In genomic region chr5:140644263-140644662, GRCm38 (mm10) we compare ENCODE assay signal across 9 mouse cellular contexts. TPM values are rescaled to one million over a fixed set of nuclear protein-coding genes. Genes with fewer than 3 reads are reported as not detected.
DNase-seq lines count a peak whose midpoint lies in the region; TF ChIP-seq lines count a peak whose summit lies in the region.
"Had no signal": no experiment of that assay in that cellular context is flagged by ENCODE, and none has a peak within 500 bp of the region (broad histone marks: within the 10 kb centered on the region; RNA-seq: fewer than 3 reads in every experiment).

No protein-coding gene starts in this region.

- H3K4me1 ChIP-seq in kidney, adult 2 months (ENCODE audit: control insufficient read depth, insufficient read depth, low read length), result peaks cover 10% of the 10 kb centered on the region
- peaks cover 50% of the 10 kb centered on the region for H3K4me1 ChIP-seq in thymus, adult 2 months (replicated peaks; ENCODE audit: control insufficient read depth, insufficient read depth, low read length)

- no peak for DNase-seq in kidney, adult 2 months
- no peak for DNase-seq in kidney, adult 9 months
- DNase-seq in thymus, postnatal 4 days, result peak; percentile 72
- DNase-seq in thymus, adult 2 months, result no peak
- DNase-seq in liver, result peak; percentile 46
- DNase-seq in c-Kit-positive CD71-positive TER-119-positive erythroid progenitor cells, embryonic 14.5 days (ENCODE audit: low spot score), result no peak
- DNase-seq in right cerebral cortex, postnatal 25 days, result no peak

- no peaks in the 10 kb centered on the region for H3K27me3 ChIP-seq in kidney, adult 2 months (replicated peaks; ENCODE audit: control insufficient read depth, insufficient read depth, low read length)
- H3K27me3 ChIP-seq in thymus, adult 2 months (ENCODE audit: control insufficient read depth, insufficient read depth, low read length), result no peaks in the 10 kb centered on the region
- H3K27me3 ChIP-seq: embryonic facial prominence, embryonic 12.5 days; limb, embryonic 15.5 days had no signal

- WGBS in kidney, adult 2 months, result 85% methylated on average over 6 of the region's 6 CpGs
- WGBS in thymus, adult 2 months, result 95% methylated on average over 6 of the region's 6 CpGs

- no peak overlapping the region for H3K4me3 ChIP-seq in kidney, adult 2 months (ENCODE audit: insufficient read depth, low read depth, low read length)
- H3K4me3 ChIP-seq in thymus, adult 2 months (ENCODE audit: control insufficient read depth, insufficient read depth, low read length), result no peak overlapping the region
- H3K4me3 ChIP-seq: embryonic facial prominence, embryonic 12.5 days; limb, embryonic 15.5 days had no signal

- no peak for TF ChIP-seq POLR2A in kidney, adult 2 months (IDR thresholded peaks at IDR 0.05; ENCODE audit: low read depth, low read length)
- no peak for TF ChIP-seq POLR2A in thymus, adult 2 months (IDR thresholded peaks at IDR 0.05; ENCODE audit: control insufficient read depth, extremely low read depth, insufficient read depth, low read length, poor library complexity)

- TF ChIP-seq CTCF in kidney, adult 2 months (conservative IDR thresholded peaks at IDR 0.05; ENCODE audit: insufficient read depth, insufficient read length, low read depth, low read length), result 0 out of 2 replicates have a peak, but pooled peaks have one; percentile 10
- TF ChIP-seq CTCF in thymus, adult 2 months (IDR thresholded peaks at IDR 0.05; ENCODE audit: borderline replicate concordance, control insufficient read depth, extremely low read depth, insufficient read depth, low read length, poor library complexity), result no peak

- H3K36me3 ChIP-seq in kidney, adult 2 months (ENCODE audit: control insufficient read depth, insufficient read depth, low read length), result no peaks in the 10 kb centered on the region
- no peaks in the 10 kb centered on the region for H3K36me3 ChIP-seq in thymus, adult 2 months (ENCODE audit: control insufficient read depth, insufficient read depth, low read length)

- no peak overlapping the region; the same call in 1 of the 2 replicates for H3K27ac ChIP-seq in kidney, adult 2 months (ENCODE audit: insufficient read depth, low read depth, low read length)
- H3K27ac ChIP-seq in thymus, adult 2 months (ENCODE audit: control insufficient read depth, insufficient read depth, low read length), result no peak overlapping the region
- H3K27ac ChIP-seq: embryonic facial prominence, embryonic 12.5 days had no signal

RNA-seq across cellular contexts. Expression of gene Ttyh3, which starts 4.6 kb away (rescaled TPM):
- polyA plus RNA-seq in kidney, adult 2 months (2012; rRNA removed), result 33.5 and 35.6 TPM in 2 replicates
- 139 and 177 TPM in 2 replicates for polyA plus RNA-seq in thymus, adult 2 months (2012; rRNA removed)

RNA-seq across cellular contexts. Expression of gene Lfng, which starts 37.1 kb away (rescaled TPM):
- polyA plus RNA-seq in kidney, adult 2 months (2012; rRNA removed), result 37.8 and 43.3 TPM in 2 replicates
- 141 and 171 TPM in 2 replicates for polyA plus RNA-seq in thymus, adult 2 months (2012; rRNA removed)

RNA-seq across cellular contexts. Expression of gene Iqce, which starts 57.9 kb away (rescaled TPM):
- polyA plus RNA-seq in kidney, adult 2 months (2012; rRNA removed), result 23.1 and 27.2 TPM in 2 replicates
- 30.0 and 31.5 TPM in 2 replicates for polyA plus RNA-seq in thymus, adult 2 months (2012; rRNA removed)

Comparison
In these comparisons a context has a peak if more than half of its experiments do, and no peak if none do; other contexts are left out.
1. DNase-seq: peak in thymus, postnatal 4 days (single experiment) and liver (single experiment); none in kidney, adult 2 months (single experiment), kidney, adult 9 months (single experiment), thymus, adult 2 months (single experiment), c-Kit-positive CD71-positive TER-119-positive erythroid progenitor cells, embryonic 14.5 days (single experiment) and right cerebral cortex, postnatal 25 days (single experiment).